Mouse (Mus musculus) kidney, postnatal 0 days (tissue): Measurements from ENCODE around the gene Raver2. TPM values are rescaled to one million over a fixed set of nuclear protein-coding genes. Genes with fewer than 3 reads are reported as not detected.
"Not testable (repeated sequence)": the region's sequence is repeated elsewhere in the genome, so short reads cannot be mapped to it uniquely, and the experiment has no call there.

Experiments used
- ATAC-seq: fragments of 200-750 bp; cut with Nextera tagmentation; replicated peaks from 2 replicates; pipeline ENCODE4 v1.8.0; 2017; ENCODE audit warnings: low read depth, moderate number of reproducible peaks, moderate TSS enrichment, moderate library complexity; ENCODE audit not compliant: low FRiP score
- DNase-seq: peaks from one replicate; pipeline ENCODE4 v3.0.0-alpha.2; 2016; ENCODE audit warnings: low spot score
- H3K27ac ChIP-seq: fragments of 300-500 bp; sonication (generic); 2 replicates; pipeline ENCODE4 v1.5.1; 2014; ENCODE audit warnings: mild to moderate bottlenecking
- H3K27me3 ChIP-seq: fragments of 300-500 bp; sonication (generic); 2 replicates; pipeline ENCODE4 v1.6.1; 2014; ENCODE audit warnings: low read length, mixed read lengths; ENCODE audit not compliant: insufficient read depth
- H3K36me3 ChIP-seq: fragments of 300-500 bp; sonication (generic); 2 replicates; pipeline ENCODE4 v1.6.1; 2014; ENCODE audit warnings: low read length, mixed read lengths; ENCODE audit not compliant: insufficient read depth
- H3K4me1 ChIP-seq: fragments of 300-500 bp; sonication (generic); replicated peaks from 2 replicates; pipeline ENCODE4 v1.6.1; 2014; ENCODE audit warnings: antibody characterized with exemption, low read length, mixed read lengths; ENCODE audit not compliant: insufficient read depth
- H3K4me2 ChIP-seq: fragments of 300-500 bp; sonication (generic); 2 replicates; pipeline ENCODE4 v1.6.1; 2014; ENCODE audit warnings: mild to moderate bottlenecking, low read length, moderate library complexity, mixed read lengths
- H3K4me3 ChIP-seq: fragments of 300-500 bp; sonication (generic); replicated peaks from 2 replicates; pipeline ENCODE4 v1.5.1; 2014; ENCODE audit warnings: low read depth, low read length
- H3K9ac ChIP-seq: fragments of 300-500 bp; sonication (generic); 2 replicates; pipeline ENCODE4 v1.6.1; 2014; ENCODE audit warnings: low read depth, low read length
- H3K9me3 ChIP-seq: fragments of 300-500 bp; sonication (generic); replicated peaks from 2 replicates; pipeline ENCODE4 v1.6.1; 2016; ENCODE audit warnings: low read length, inconsistent platforms, mixed read lengths
- CTCF ChIP-seq: IDR thresholded peaks from 2 replicates; pipeline ENCODE4 v1.5.1; 2016; ENCODE audit warnings: antibody characterized with exemption, low read depth, mild to moderate bottlenecking, moderate library complexity
- WGBS: fragments of 180-500 bp; shearing (Covaris S2); extraction: QIAGEN DNeasy Blood & Tissue Kit; methylation state at CpG from one replicate; pipeline ENCODE4 v1.1.7; 2014; 5-methylcytosine and 5-hydroxymethylcytosine counted together
- polyA plus RNA-seq: library from polyadenylated mRNA; unstranded; fragments of >200 nt; fragmentation: Nextera tagmentation; extraction: Ambion mirVana; gene quantifications from 2 replicates; pipeline ENCODE4 v1.2.1, GENCODE M21; 2015

Raver2 gene
- polyA plus RNA-seq, 1 experiment from 2014 or later, result 9.2 TPM

DNA sequence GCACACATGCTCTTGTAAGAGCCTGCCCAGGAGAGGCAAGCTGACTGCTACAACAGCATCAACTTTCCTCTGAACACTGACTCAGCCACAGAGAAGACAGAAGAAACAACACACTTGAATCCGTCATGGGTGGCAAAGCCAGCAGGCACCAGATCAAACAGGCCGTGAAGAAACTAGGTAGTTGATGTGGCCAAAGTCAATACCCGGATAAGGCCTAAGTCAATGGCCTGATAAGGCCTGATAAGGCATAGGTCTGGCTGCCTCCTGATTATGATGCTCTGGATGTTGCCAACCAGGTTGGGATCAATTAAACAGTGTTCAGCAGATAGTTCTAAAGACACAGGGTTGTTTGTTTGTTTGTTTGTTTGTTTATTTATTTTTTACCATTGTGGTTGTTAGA is 17.3 kb downstream of the Raver2 start:
- Histone ChIP-seq H3K4me2 (no peak overlapping the region), H3K36me3 (no peaks in the 10 kb centered on the region), H3K9me3 (no peaks in the 10 kb centered on the region), H3K9ac (no peak overlapping the region), H3K27ac (no peak overlapping the region), H3K27me3 (no peaks in the 10 kb centered on the region), H3K4me1 (no peaks in the 10 kb centered on the region), H3K4me3 (no peak overlapping the region)
- no peak for DNase-seq
- WGBS, result 67% methylated on average over 3 of the region's 3 CpGs
- no peak for TF ChIP-seq CTCF
- no peak for ATAC-seq

DNA sequence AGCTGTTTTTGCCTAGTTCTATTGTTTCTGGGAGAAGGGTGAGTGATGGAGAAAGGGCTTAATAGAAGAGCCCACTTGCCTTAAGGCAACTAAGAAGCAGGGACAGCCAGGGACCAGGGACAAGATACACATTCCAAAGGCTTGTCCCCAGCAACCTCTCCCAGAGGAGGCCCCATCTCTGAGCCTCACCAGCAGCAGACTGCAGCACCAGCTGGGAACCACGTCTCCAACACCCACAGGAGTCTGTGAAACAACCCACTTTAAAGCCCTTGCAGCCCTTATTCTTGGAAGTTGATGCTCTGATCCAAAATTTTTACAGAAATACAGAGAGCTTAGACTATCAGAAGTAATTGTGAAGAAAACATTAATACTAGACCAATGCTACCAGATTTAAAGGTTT is 18.9 kb downstream of the Raver2 start:
- no peak overlapping the region for H3K4me3 ChIP-seq

DNA sequence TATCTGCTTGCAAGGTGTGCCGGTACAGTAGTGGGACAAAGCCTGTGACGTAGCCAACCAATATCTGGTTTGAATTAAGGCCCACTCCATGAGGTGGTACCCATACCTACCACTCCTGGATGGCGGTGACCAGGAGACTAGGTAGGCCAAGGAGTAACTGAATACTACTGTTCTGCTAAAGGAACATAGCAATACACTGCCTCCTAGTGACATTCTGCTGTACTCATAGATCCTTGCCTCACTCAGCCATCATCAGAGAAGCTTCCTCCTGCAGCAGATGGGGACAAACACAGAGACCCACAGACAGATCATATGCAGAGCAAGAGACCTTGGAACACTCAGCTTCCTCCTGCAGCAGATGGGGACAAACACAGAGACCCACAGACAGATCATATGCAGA is 21.8 kb downstream of the Raver2 start:
- TF ChIP-seq CTCF, result peak; percentile 14; the same call in 1 of the 2 replicates
- H3K4me2 ChIP-seq, H3K4me3 ChIP-seq, H3K4me1 ChIP-seq, H3K36me3 ChIP-seq, H3K9me3 ChIP-seq, H3K27ac ChIP-seq, ATAC-seq, H3K27me3 ChIP-seq, H3K9ac ChIP-seq, DNase-seq: not testable (repeated sequence)
- 95% methylated on average over 3 of the region's 3 CpGs for WGBS

More for the DNA sequence above, 18.9 kb downstream of the Raver2 start:
- Histone ChIP-seq H3K9me3 (no peaks in the 10 kb centered on the region), H3K27ac (no peak overlapping the region), H3K4me2 (no peak overlapping the region), H3K9ac (no peak overlapping the region), H3K27me3 (no peaks in the 10 kb centered on the region), H3K36me3 (no peaks in the 10 kb centered on the region), H3K4me1 (no peaks in the 10 kb centered on the region)
- TF ChIP-seq CTCF, result no peak
- ATAC-seq (no peak), DNase-seq (no peak)
- 67% methylated on average over 1 of the region's 1 CpGs for WGBS

DNA sequence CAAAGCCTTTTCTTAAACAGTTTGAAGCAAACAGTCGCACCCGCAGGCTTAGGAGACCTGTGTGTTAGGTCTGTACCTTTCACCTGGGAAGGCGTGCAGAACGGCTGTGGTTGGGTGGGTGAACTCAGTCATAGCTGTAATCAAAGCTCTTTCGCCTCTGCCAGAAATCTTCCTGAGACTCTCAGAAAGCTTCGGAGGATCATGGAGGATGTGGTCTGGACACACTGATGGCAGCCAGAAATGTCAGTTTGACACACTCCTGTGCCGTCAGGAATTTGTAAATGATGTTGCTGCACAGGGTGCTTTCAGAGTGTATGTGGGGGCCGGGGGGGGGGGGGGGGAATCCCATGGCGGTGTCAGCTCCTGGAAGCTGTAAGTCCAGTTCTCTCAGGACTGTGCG is 24.5 kb downstream of the Raver2 start:
- H3K9ac ChIP-seq, result no peak overlapping the region
- no peaks in the 10 kb centered on the region for H3K27me3 ChIP-seq
- 53% methylated on average over 10 of the region's 10 CpGs for WGBS
- H3K9me3 ChIP-seq, result no peaks in the 10 kb centered on the region
- no peak overlapping the region for H3K4me2 ChIP-seq
- H3K27ac ChIP-seq, result no peak overlapping the region
- no peaks in the 10 kb centered on the region for H3K36me3 ChIP-seq
- no peaks in the 10 kb centered on the region for H3K4me1 ChIP-seq
- no peak for TF ChIP-seq CTCF
- ATAC-seq (no peak), DNase-seq (no peak)
- no peak overlapping the region for H3K4me3 ChIP-seq

DNA sequence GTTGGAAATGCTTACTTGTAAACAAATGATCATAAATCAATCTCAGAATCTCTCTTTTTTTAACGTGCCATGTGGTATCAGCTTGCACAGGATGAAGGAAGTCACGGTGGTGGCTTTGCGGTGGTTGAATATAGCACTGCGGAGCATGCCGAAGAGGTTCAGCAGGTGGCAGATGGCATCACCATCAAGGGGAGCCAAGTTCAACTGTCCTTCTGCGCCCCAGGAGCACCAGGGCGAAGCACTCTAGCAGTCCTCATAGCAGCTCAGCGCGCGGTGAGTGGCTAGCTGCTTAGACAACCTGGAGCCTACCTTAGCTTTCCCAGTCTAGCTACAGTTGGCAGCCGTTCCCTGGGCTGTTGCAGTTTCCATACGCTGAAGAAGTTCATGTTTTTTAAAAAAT is 38.3 kb downstream of the Raver2 start:
- H3K27ac ChIP-seq, result no peak overlapping the region
- H3K9me3 ChIP-seq, result no peaks in the 10 kb centered on the region
- 71% methylated on average over 12 of the region's 12 CpGs for whole genome bisulfite sequencing
- H3K36me3 ChIP-seq, result no peaks in the 10 kb centered on the region
- no peaks in the 10 kb centered on the region for H3K4me1 ChIP-seq
- no peak overlapping the region for H3K4me2 ChIP-seq
- H3K9ac ChIP-seq, result no peak overlapping the region
- ATAC-seq, result no peak
- no peaks in the 10 kb centered on the region for H3K27me3 ChIP-seq
- DNase-seq, result no peak
- no peak overlapping the region for H3K4me3 ChIP-seq
- no peak for TF ChIP-seq CTCF

DNA sequence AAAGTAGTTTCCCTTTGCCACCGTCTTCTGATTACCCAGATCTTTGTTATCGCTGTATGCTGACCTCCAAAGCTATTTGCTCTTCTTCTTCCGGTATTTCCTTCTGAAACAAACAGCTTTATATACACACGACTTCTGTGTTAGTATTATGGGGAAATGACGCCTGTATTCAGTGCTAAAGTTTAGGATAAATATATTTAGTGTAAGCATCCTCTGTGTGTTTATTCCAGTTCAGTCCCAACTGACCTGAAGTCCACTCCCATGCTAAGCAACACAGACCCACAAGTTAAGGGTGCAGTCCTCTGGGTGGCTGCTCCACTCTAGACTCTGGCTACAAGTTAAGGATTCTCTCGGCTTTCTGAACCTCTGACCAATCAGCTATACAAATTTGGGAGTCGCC is 52.2 kb downstream of the Raver2 start:
- H3K9me3 ChIP-seq, result no peaks in the 10 kb centered on the region
- no peak overlapping the region for H3K4me3 ChIP-seq
- no peak overlapping the region for H3K9ac ChIP-seq
- no peak overlapping the region for H3K4me2 ChIP-seq
- ATAC-seq (no peak), DNase-seq (no peak)
- H3K27ac ChIP-seq, result no peak overlapping the region
- TF ChIP-seq CTCF, result no peak
- H3K4me1 ChIP-seq, result no peaks in the 10 kb centered on the region
- 0 out of 2 replicates have a peak, but pooled peaks cover 3% of the 10 kb centered on the region for H3K36me3 ChIP-seq
- WGBS, result 91% methylated on average over 7 of the region's 7 CpGs
- H3K27me3 ChIP-seq, result no peaks in the 10 kb centered on the region

DNA sequence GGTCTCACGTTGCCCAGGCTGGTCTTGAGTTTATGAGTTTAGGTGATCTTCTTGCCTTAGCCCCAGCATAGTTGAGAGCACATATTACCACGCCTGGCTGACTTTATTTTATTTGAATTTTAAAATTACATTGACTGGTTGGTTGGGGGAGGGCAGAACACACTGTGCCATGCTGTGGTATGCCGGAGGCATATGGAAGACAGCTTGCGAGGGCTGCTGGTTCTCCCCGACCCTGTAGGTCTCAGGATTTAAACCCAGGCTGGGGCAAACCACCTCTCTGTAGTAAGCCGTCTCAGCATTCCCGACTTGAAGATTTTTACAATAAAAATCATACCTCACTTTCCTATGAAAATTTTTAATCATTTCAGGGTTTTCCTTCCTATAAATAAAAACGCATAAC is 66.2 kb downstream of the Raver2 start:
- Histone ChIP-seq H3K27me3 (no peaks in the 10 kb centered on the region), H3K4me3 (no peak overlapping the region), H3K27ac (no peak overlapping the region), H3K36me3 (no peaks in the 10 kb centered on the region), H3K4me2 (no peak overlapping the region), H3K9ac (no peak overlapping the region), H3K9me3 (no peaks in the 10 kb centered on the region), H3K4me1 (no peaks in the 10 kb centered on the region)
- WGBS, result 82% methylated on average over 8 of the region's 8 CpGs
- ATAC-seq (no peak), DNase-seq (no peak)
- TF ChIP-seq CTCF, result no peak
